Mouse (Mus musculus): ENCODE results near the gene Txnip.

Txnip gene

DNA sequence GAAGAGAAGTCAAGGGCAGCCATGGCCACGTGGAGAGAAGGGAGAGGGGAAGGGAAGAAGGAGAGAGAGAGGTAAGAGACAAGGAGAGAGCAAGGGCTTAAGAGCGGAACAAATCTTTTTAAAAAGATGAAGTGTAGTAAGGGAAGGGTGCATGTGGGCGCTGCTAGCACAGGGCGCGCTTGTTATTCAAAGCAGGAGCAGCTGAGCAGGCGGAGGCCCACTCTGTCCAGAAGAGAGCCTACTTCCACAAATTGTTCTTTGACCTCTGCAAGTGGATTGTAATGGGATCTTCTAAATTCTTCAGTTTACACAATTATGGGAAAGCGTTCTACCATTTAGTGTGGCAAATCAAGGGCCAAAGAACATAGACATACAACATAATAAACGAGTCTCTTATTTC, 10.8 kb downstream of the Txnip start:
- no peak for DNase-seq (ENCODE audit: extremely low read depth, low read depth, low spot score)

DNA sequence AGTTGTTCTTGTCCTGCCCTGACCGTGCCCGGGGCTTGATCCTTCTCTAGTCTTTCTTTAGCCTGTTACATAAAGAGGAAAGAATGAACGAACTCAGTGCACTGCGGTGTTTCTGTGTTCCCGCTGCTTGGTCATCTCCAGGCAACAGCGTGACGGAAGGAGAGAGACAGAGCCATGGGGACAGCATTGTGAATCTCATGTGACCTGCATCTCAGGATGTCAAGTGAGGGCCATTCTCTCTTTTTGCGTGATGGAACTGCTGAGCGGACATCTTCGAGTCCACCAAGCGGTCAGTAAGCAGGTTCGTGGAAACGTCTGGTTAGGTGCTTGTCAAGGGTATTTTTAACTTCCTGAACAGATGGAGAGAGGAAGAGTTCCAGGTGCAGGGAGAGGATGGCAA, 11.7 kb downstream of the Txnip start:
- no peak for DNase-seq (ENCODE audit: extremely low read depth, low read depth, low spot score)

DNA sequence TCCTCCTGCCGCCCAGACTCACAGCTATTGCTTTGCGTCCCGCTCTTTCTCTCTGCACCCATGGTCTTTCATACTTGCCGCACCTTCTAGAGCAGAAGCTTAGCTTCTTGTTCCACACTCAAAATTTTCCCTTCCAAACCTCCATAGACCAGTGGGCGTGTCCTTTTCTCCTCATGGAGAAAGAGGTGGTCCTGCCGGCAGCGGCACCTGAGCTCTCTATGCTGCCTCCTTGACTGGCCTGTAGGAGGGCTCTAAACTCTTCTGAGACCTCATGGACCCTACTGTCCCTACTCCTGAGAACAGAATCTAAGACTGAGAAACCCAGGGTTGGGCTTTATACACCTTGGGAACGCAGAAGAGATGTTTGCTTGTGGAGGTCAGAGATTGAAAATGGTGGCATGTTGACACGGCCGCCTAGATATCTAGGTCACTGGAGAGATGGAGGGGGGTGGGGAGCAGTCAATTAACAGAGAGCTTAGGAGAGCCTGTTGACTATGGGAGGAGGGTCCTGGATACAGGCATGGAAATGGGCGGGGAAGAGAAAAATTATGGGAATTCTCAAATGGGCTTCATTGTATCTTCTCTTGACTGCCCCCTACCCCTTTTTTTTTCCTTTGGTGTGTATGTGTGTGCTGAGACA, 12.3 kb downstream of the Txnip start:
- no peak for DNase-seq (ENCODE audit: extremely low read depth, low read depth, low spot score)

DNA sequence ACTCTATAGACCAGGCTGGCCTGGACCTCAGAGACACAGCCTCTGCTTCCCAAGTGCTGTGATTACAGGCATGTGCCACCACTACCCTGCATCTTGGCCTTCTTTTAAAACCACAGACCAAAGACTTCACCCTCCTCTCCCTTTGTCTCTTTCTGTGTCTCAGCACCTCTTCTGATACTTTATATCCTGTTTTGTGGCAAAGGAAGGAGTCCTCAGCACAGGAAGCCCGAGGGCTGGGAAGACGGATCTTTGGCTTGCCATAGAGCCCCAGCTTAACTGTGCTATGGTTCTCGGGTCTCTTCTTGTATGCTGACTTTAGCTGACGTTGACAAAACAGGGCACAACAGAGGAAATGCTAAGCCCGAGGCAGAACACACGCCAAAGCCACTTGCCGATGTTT, 12.9 kb downstream of the Txnip start:
- DNase-seq (ENCODE audit: extremely low read depth, low read depth, low spot score), result no peak

- no peak for DNase-seq (ENCODE audit: extremely low read depth, low read depth, low spot score)
These were observed 13.6 kb downstream of the Txnip start for GRCm38 (mm10) chr3:96571336-96571735.

GRCm38 (mm10) chr3:96571896-96572698, 14.3 kb downstream of the Txnip start:
- no peak for DNase-seq (ENCODE audit: extremely low read depth, low read depth, low spot score)

GRCm38 (mm10) chr3:96573611-96574511, 16.1 kb downstream of the Txnip start:
- DNase-seq (ENCODE audit: extremely low read depth, low read depth, low spot score), result no peak

GRCm38 (mm10) chr3:96575272-96575984, 17.7 kb downstream of the Txnip start:
- no peak for DNase-seq (ENCODE audit: extremely low read depth, low read depth, low spot score)

GRCm38 (mm10) chr3:96576005-96576658, 18.4 kb downstream of the Txnip start:
- no peak for DNase-seq (ENCODE audit: extremely low read depth, low read depth, low spot score)

DNA sequence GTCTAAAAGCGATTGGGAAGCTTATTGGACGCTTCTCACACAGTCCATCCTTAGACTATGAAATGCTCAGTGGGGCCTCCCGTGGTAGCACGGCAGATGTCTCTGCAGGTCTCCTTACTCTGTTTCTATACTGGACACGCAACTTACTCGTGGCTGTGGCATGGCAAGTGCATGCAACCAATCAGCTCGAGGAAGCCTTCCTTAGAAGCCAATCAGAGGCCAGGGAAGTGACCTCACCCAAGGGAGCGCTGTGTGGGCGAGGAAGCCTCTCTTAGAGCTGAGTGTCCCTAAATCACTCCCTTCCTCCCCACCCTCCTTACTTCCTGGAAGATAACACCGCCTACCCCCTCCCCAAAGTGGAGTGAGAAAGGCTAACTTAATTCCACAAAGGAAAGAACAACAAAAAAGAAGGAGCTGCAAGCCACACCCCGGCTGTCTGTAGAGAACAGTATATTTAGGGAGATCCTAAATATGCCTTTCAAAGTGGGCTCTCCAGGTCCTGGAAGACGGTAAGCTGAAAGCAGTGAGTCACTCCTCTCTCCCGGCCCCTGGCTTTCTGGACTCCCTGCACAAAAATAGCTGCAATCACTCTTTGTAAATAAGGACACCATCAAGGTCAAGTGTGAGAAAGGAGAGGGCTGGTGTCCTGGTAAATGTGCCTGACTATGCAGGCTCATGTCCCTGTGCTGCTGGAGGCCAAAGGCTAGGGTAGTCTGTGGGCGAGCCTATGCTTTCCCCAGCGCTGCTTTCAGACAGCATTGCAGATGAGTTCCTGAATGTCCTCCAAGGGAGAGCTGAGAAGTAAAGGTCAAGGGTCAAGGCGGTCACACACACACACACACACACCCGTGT, 19.2 kb downstream of the Txnip start, which contains the start of gene Gm16253:
Gm16253 (plus strand) TSS at position 295 of the 852 bp plus-strand sequence.
- DNase-seq (ENCODE audit: extremely low read depth, low read depth, low spot score), result no peak

- no peak for DNase-seq (ENCODE audit: extremely low read depth, low read depth, low spot score)
These were observed 19.8 kb downstream of the Txnip start for GRCm38 (mm10) chr3:96577566-96577965.

GRCm38 (mm10) chr3:96578561-96579238, 20.9 kb downstream of the Txnip start:
- no peak for DNase-seq (ENCODE audit: extremely low read depth, low read depth, low spot score)

- DNase-seq (ENCODE audit: extremely low read depth, low read depth, low spot score), result no peak
These were observed 21.5 kb downstream of the Txnip start for GRCm38 (mm10) chr3:96579239-96579750.

DNA sequence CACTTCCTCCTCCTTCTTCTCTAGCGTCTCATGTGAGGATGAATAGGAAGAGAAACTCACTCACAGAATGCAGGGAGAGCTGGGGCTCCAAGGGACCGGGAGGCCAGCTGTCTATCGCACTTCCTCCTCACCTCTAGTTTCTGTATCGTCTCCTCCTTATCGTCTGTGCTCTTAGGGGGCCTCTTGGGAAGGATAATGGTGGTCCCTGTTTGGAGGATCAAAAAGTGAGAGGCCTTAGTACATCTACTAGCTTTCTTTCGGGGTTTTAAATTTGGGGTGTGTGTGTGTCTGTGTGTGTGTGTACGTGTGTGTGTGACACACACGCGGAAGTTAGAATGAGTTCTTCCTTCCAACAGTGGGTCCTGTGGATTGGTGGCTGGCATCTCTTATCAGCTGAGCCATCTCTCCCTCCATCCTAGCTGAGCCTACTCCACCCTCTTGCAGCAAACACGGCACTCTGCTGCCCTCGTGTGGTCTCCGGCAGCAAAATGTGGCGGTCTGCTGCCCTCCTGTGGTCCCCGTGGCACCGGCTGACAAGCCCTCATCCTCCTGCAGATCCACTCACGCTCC, 22.2 kb downstream of the Txnip start:
- no peak for DNase-seq (ENCODE audit: extremely low read depth, low read depth, low spot score)

DNA sequence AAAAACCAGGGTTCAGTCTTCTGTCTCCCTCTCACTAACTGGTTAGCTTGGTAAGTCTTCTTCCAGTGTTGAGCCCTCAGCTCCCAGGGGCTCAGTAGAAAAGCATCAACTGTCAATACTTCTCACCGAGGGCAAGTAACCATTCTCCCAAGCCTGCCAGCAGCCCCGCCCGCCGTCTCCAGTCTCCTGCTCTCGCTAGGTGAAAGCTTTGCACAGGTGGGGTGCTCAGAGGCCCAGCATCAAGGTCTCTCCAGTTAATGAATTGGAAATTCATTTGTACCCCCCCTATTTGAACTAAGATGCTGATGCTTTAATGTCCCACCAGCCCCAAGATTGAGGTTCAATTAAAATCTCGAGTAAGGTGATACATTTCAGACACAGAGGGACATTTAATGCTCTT, 23.4 kb downstream of the Txnip start:
- no peak for DNase-seq (ENCODE audit: extremely low read depth, low read depth, low spot score)

DNA sequence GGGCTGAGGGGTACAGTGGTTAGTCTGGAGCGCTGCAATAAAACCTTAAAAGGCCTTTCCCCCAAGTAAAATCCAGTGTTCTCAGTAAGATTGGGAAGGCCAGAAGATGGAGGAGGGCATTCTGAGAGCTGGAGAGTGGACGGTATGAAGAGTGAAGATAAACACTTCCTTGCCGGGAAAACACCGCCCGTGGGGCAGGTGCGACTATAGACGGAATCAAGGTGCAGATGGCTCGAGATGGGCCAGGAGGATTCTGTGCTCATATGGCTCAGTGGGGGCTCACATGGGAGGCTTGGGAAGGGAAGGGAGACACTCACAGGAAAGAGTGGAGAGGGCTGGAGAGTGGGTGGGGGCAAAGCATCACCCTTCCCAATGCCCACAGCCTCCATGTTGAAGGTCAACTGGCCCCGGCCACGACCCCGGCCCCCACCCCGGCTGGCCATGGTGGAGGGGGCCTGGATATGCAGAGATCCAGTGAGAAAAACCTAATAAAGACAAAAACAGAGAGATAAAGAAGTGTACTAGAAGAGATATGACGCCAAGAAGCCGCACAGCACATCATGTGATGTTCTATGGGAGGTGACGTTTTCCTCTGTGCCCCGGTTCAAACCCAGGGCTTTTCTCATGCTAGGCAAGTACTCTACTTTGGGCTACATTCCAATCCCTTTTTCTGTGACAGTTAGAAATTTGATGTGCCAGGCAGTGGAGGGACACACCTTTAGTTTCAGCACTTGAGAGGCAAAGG, 24.2 kb downstream of the Txnip start:
- DNase-seq (ENCODE audit: extremely low read depth, low read depth, low spot score), result no peak

DNA sequence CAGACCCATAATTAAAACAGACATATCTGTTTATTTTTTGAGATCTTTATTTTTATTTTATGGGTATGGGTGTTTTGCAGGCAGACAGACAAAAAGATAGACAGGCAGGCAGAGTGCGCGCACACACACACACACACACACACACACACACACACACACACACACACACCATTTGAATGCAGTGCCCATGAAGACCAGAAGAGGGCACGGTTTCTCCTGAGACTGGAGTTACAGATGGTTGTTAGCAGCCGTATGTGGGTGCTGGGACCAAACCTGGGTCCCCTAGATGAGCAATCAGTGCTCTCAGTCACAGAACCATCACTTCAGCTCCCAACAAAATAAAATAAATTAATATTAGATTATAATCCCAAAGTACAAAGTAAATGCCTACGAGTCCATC, 25.6 kb downstream of the Txnip start:
- no peak for DNase-seq (ENCODE audit: extremely low read depth, low read depth, low spot score)

DNA sequence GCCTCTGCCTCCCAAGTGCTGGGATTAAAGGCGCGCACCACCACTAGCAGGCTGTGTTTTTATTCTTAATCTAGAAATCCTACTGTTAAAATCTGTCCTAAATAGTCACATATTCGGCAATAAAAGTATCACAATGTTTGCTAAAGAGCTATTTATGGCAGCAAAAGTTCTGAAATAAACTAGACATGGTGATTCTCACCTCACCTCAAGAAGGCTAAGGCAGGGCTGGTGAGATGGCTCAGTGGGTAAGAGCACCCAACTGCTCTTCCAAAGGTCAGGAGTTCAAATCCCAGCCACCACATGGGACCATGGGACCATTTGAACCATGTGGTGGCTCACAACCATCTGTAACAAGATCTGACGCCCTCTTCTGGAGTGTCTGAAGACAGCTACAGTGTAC, 32.9 kb downstream of the Txnip start:
- DNase-seq (ENCODE audit: extremely low read depth, low read depth, low spot score), result no peak
